Comparison of ENCODE assay signal across 8 mouse cellular contexts in genomic region chr1:164315266-164315665, GRCm38 (mm10). TPM values are rescaled to one million over a fixed set of nuclear protein-coding genes. Genes with fewer than 3 reads are reported as not detected.
DNase-seq lines count a peak whose midpoint lies in the region; ATAC-seq and TF ChIP-seq lines count a peak whose summit lies in the region.

No protein-coding gene starts in this region.

- H3K27ac ChIP-seq in heart, postnatal 0 days (ENCODE audit: low read depth), result no peak overlapping the region

- 83% methylated on average over 8 of the region's 8 CpGs for WGBS in heart, postnatal 0 days

- no peak for DNase-seq in heart, postnatal 0 days (ENCODE audit: low spot score)
- DNase-seq in heart, adult 9 months (ENCODE audit: low spot score in 2 of 2), result no peak
- peak; percentile 60 for DNase-seq in right cerebral cortex, postnatal 4 days
- no peak for DNase-seq in right cerebral cortex, postnatal 25 days
- DNase-seq in brain, embryonic 14.5 days (ENCODE audit: low read depth), result peak; percentile 8
- peak; percentile 60 for DNase-seq in retina, embryonic 14.5 days (ENCODE audit: low spot score)
- no peak for DNase-seq in layer of hippocampus, postnatal 36 days

- H3K27me3 ChIP-seq in heart, postnatal 0 days (ENCODE audit: control insufficient read depth, insufficient read depth, low read length), result no peaks in the 10 kb centered on the region

- no peaks in the 10 kb centered on the region for H3K9me3 ChIP-seq in heart, postnatal 0 days (replicated peaks; ENCODE audit: control insufficient read depth, low read length)

- peak; percentile 50 for TF ChIP-seq CTCF in heart, postnatal 0 days (IDR thresholded peaks at IDR 0.05; ENCODE audit: low read depth)
- TF ChIP-seq CTCF in brain, embryonic 14.5 days (IDR thresholded peaks at IDR 0.05; ENCODE audit: borderline replicate concordance, extremely low read depth, insufficient read depth, insufficient read length), result peak; percentile 66; the same call in 1 of the 2 replicates

- H3K4me1 ChIP-seq in heart, postnatal 0 days (ENCODE audit: control insufficient read depth, insufficient read depth), result no peaks in the 10 kb centered on the region

- H3K36me3 ChIP-seq in heart, postnatal 0 days (replicated peaks; ENCODE audit: control insufficient read depth, insufficient read depth, low read length), result peaks cover 12% of the 10 kb centered on the region; the same call in 1 of the 2 replicates

- no peak overlapping the region for H3K9ac ChIP-seq in heart, postnatal 0 days (replicated peaks; ENCODE audit: low read depth, low read length)

- H3K4me3 ChIP-seq in heart, postnatal 0 days (ENCODE audit: low read depth, low read length), result no peak overlapping the region

- no peak for ATAC-seq in heart, postnatal 0 days (ENCODE audit: insufficient read depth, low read depth)
- ATAC-seq in granulocyte monocyte progenitor cell, adult 5-6 weeks (replicated peaks; ENCODE audit: poor library complexity, severe bottlenecking), result peak; percentile 79

- no peak overlapping the region for H3K4me2 ChIP-seq in heart, postnatal 0 days (ENCODE audit: low read depth, low read length)

- TF ChIP-seq POLR2A in brain, embryonic 14.5 days (IDR thresholded peaks at IDR 0.05; ENCODE audit: borderline replicate concordance, extremely low read depth, insufficient read depth, insufficient read length, poor library complexity, severe bottlenecking), result no peak

- TF ChIP-seq EP300 in heart, postnatal 0 days (IDR thresholded peaks at IDR 0.05; ENCODE audit: low read depth), result no peak

RNA-seq across cellular contexts. Expression of gene Blzf1, which starts 8.0 kb away (rescaled TPM):
- 3.9 and 16.3 TPM in 2 replicates for total RNA-seq in heart, postnatal 0 days (2014; rRNA removed; ENCODE audit: low replicate concordance)
- polyA plus RNA-seq in heart, postnatal 0 days (2015; fragmentation: Nextera tagmentation; extraction: Ambion mirVana), result 27.3 and 27.6 TPM in 2 replicates
- polyA plus RNA-seq in brain, embryonic 14.5 days (2012; rRNA removed), result 10.7 and 12.3 TPM in 2 replicates
- 15.6 and 30.9 TPM in 2 replicates for total RNA-seq in granulocyte monocyte progenitor cell, adult 5-6 weeks (2014; fragmentation: Nextera tagmentation)
- 36.2 and 44.7 TPM in 2 replicates for total RNA-seq in granulocyte monocyte progenitor cell, adult 5-6 weeks (2017)
- 10 to 100 TPM; 23.0 to 23.4 TPM for total RNA-seq in layer of hippocampus, postnatal 36 days (2021)

RNA-seq across cellular contexts. Expression of gene Nme7, which starts 11.3 kb away (rescaled TPM):
- total RNA-seq in heart, postnatal 0 days (2014; rRNA removed; ENCODE audit: low replicate concordance), result 9.0 and 12.9 TPM in 2 replicates
- polyA plus RNA-seq in heart, postnatal 0 days (2015; fragmentation: Nextera tagmentation; extraction: Ambion mirVana), result 10.5 and 11.3 TPM in 2 replicates
- 18.4 and 19.2 TPM in 2 replicates for polyA plus RNA-seq in brain, embryonic 14.5 days (2012; rRNA removed)
- 13.1 and 23.5 TPM in 2 replicates for total RNA-seq in granulocyte monocyte progenitor cell, adult 5-6 weeks (2014; fragmentation: Nextera tagmentation)
- 43.2 and 53.0 TPM in 2 replicates for total RNA-seq in granulocyte monocyte progenitor cell, adult 5-6 weeks (2017)
- total RNA-seq in layer of hippocampus, postnatal 36 days (2021), result 10 to 100 TPM; 24.6 to 26.1 TPM

RNA-seq across cellular contexts. Expression of gene Ccdc181, which starts 39.9 kb away (rescaled TPM):
- 1.1 and 6.9 TPM in 2 replicates for total RNA-seq in heart, postnatal 0 days (2014; rRNA removed; ENCODE audit: low replicate concordance)
- 9.8 and 11.2 TPM in 2 replicates for polyA plus RNA-seq in heart, postnatal 0 days (2015; fragmentation: Nextera tagmentation; extraction: Ambion mirVana)
- polyA plus RNA-seq in brain, embryonic 14.5 days (2012; rRNA removed), result 8.9 and 13.0 TPM in 2 replicates
- total RNA-seq in granulocyte monocyte progenitor cell, adult 5-6 weeks (2014; fragmentation: Nextera tagmentation), result 5.5 and 6.1 TPM in 2 replicates
- 23.0 and 25.3 TPM in 2 replicates for total RNA-seq in granulocyte monocyte progenitor cell, adult 5-6 weeks (2017)
- 10 to 100 TPM; 21.1 to 21.8 TPM for total RNA-seq in layer of hippocampus, postnatal 36 days (2021)

Comparison
In these comparisons a context has a peak if more than half of its experiments do, and no peak if none do; other contexts are left out.
1. DNase-seq: peak in right cerebral cortex, postnatal 4 days (single experiment), brain, embryonic 14.5 days (single experiment) and retina, embryonic 14.5 days (single experiment); none in heart, postnatal 0 days (single experiment), heart, adult 9 months (0 of 2), right cerebral cortex, postnatal 25 days (single experiment) and layer of hippocampus, postnatal 36 days (0 of 2).